Mouse (Mus musculus) liver, postnatal 0 days (tissue): Measurements from ENCODE around the gene Ubtf. TPM values are rescaled to one million over a fixed set of nuclear protein-coding genes. Genes with fewer than 3 reads are reported as not detected.
"Not testable (repeated sequence)": the region's sequence is repeated elsewhere in the genome, so short reads cannot be mapped to it uniquely, and the experiment has no call there.

Experiments used
- ATAC-seq: fragments of 200-750 bp; cut with Nextera tagmentation; 2 replicates; pipeline ENCODE4 v1.8.0; 2017; ENCODE audit warnings: mild to moderate bottlenecking, moderate library complexity
- DNase-seq: peaks from one replicate; pipeline ENCODE4 v3.0.0-alpha.2; 2016
- H3K27ac ChIP-seq: fragments of 300-500 bp; sonication (generic); 2 replicates; pipeline ENCODE4 v1.5.1; 2014; ENCODE audit warnings: antibody characterized with exemption, moderate library complexity, mild to moderate bottlenecking, low read depth
- H3K27me3 ChIP-seq: fragments of 300-500 bp; sonication (generic); 2 replicates; pipeline ENCODE4 v1.6.1; 2014; ENCODE audit warnings: low read length, control low read depth, mixed read lengths; ENCODE audit not compliant: insufficient read depth
- H3K36me3 ChIP-seq: fragments of 300-500 bp; sonication (generic); replicated peaks from 2 replicates; pipeline ENCODE4 v1.6.1; 2014; ENCODE audit warnings: mild to moderate bottlenecking, control low read depth, low read length, moderate library complexity, mixed read lengths; ENCODE audit not compliant: insufficient read depth
- H3K4me1 ChIP-seq: fragments of 300-500 bp; sonication (generic); 2 replicates; pipeline ENCODE4 v1.6.1; 2014; ENCODE audit warnings: antibody characterized with exemption, mild to moderate bottlenecking, control low read depth; ENCODE audit not compliant: insufficient read depth
- H3K4me2 ChIP-seq: fragments of 300-500 bp; sonication (generic); 2 replicates; pipeline ENCODE4 v1.6.1; 2014; ENCODE audit warnings: low read depth, mild to moderate bottlenecking, low read length, moderate library complexity, mixed read lengths
- H3K4me3 ChIP-seq: fragments of 300-500 bp; sonication (generic); 2 replicates; pipeline ENCODE4 v1.5.1; 2014; ENCODE audit warnings: low read depth, low read length
- H3K9ac ChIP-seq: fragments of 300-500 bp; sonication (generic); replicated peaks from 2 replicates; pipeline ENCODE4 v1.6.1; 2014; ENCODE audit warnings: mild to moderate bottlenecking, moderate library complexity
- H3K9me3 ChIP-seq: fragments of 300-500 bp; sonication (generic); 2 replicates; pipeline ENCODE4 v1.6.1; 2016; ENCODE audit warnings: mild to moderate bottlenecking, control low read depth, low read length, mixed read lengths
- CTCF ChIP-seq: sonication (generic); IDR thresholded peaks from 2 replicates; pipeline ENCODE4 v1.5.1; 2016; ENCODE audit warnings: antibody characterized with exemption, low read depth
- EP300 ChIP-seq: IDR thresholded peaks from 2 replicates; pipeline ENCODE4 v1.6.1; 2016; ENCODE audit warnings: antibody characterized with exemption, low read depth, mild to moderate bottlenecking
- WGBS: fragments of 180-500 bp; shearing (Covaris S2); extraction: QIAGEN DNeasy Blood & Tissue Kit; methylation state at CpG from one replicate; pipeline ENCODE4 v1.1.7; 2014; ENCODE audit not compliant: insufficient replicate concordance; 5-methylcytosine and 5-hydroxymethylcytosine counted together
- polyA plus RNA-seq: library from polyadenylated mRNA; unstranded; fragments of >200 nt; fragmentation: Nextera tagmentation; extraction: Ambion mirVana; gene quantifications from 2 replicates; pipeline ENCODE4 v1.2.1, GENCODE M21; 2015

Ubtf gene
- polyA plus RNA-seq = 32.4 and 32.5 TPM in 2 replicates

GRCm38 (mm10) chr11:102319410-102319792 is at the start of gene Ubtf:
Ubtf (minus strand) TSS chr11:102319742.
- Histone ChIP-seq H3K4me1 (peaks cover 25% of the 10 kb centered on the region), H3K27ac (peak within 1 kb of the TSS; percentile 99), H3K4me3 (peak within 1 kb of the TSS; percentile 88), H3K9me3 (no peaks in the 10 kb centered on the region), H3K27me3 (no peaks in the 10 kb centered on the region), H3K36me3 (peaks cover 14% of the 10 kb centered on the region), H3K9ac (peak within 1 kb of the TSS; percentile 100), H3K4me2 (peak within 1 kb of the TSS; percentile 95)
- DNase-seq (peak; percentile 82), ATAC-seq (peak; percentile 6; the same call in 1 of the 2 replicates)
- TF ChIP-seq CTCF = no peak
- 1% methylated on average over 25 of the region's 25 CpGs for WGBS

GRCm38 (mm10) chr11:102369263-102369662 is 49.7 kb upstream of the Ubtf start:
- TF ChIP-seq CTCF (no peak), EP300 (no peak)
- DNase-seq = no peak

GRCm38 (mm10) chr11:102368347-102368746 is 48.8 kb upstream of the Ubtf start:
- H3K9me3 ChIP-seq = no peaks in the 10 kb centered on the region
- peak overlapping the region; percentile 55 for H3K27ac ChIP-seq
- H3K4me1 ChIP-seq = peaks cover 41% of the 10 kb centered on the region
- no peak overlapping the region for H3K4me3 ChIP-seq
- peaks cover 6% of the 10 kb centered on the region for H3K27me3 ChIP-seq
- H3K4me2 ChIP-seq = peak overlapping the region; percentile 35; the same call in 1 of the 2 replicates
- TF ChIP-seq CTCF (no peak), EP300 (peak; percentile 87)
- peak overlapping the region; percentile 43 for H3K9ac ChIP-seq
- ATAC-seq (no peak), DNase-seq (peak; percentile 14)
- H3K36me3 ChIP-seq = no peaks in the 10 kb centered on the region
- 52% methylated on average over 5 of the region's 5 CpGs for WGBS

More at GRCm38 (mm10) chr11:102369263-102369662, 49.7 kb upstream of the Ubtf start:
- Histone ChIP-seq H3K36me3 (no peaks in the 10 kb centered on the region), H3K9me3 (no peaks in the 10 kb centered on the region), H3K27me3 (peaks cover 6% of the 10 kb centered on the region), H3K27ac (peak overlapping the region; percentile 55), H3K4me2 (no peak overlapping the region), H3K9ac (peak overlapping the region; percentile 43), H3K4me1 (peaks cover 41% of the 10 kb centered on the region), H3K4me3 (no peak overlapping the region)
- no peak for ATAC-seq
- 74% methylated on average over 4 of the region's 4 CpGs for WGBS

GRCm38 (mm10) chr11:102367504-102368280 is 48.1 kb upstream of the Ubtf start:
- WGBS = 73% methylated on average over 9 of the region's 9 CpGs
- no peak overlapping the region for H3K4me2 ChIP-seq
- no peaks in the 10 kb centered on the region for H3K9me3 ChIP-seq
- DNase-seq (no peak), ATAC-seq (no peak)
- H3K27ac ChIP-seq = peak overlapping the region; percentile 55
- H3K9ac ChIP-seq = peak overlapping the region; percentile 43
- H3K36me3 ChIP-seq = peaks cover 3% of the 10 kb centered on the region; the same call in 1 of the 2 replicates
- H3K27me3 ChIP-seq = peaks cover 3% of the 10 kb centered on the region
- no peak overlapping the region for H3K4me3 ChIP-seq
- TF ChIP-seq EP300 (no peak), CTCF (no peak)
- peaks cover 40% of the 10 kb centered on the region for H3K4me1 ChIP-seq

GRCm38 (mm10) chr11:102366103-102366502 is 46.6 kb upstream of the Ubtf start, which contains the start of gene Slc4a1:
Slc4a1 (minus strand) TSS chr11:102366203.
- H3K4me3 ChIP-seq = peak within 1 kb of the TSS; percentile 66

GRCm38 (mm10) chr11:102365699-102366098 is 46.2 kb upstream of the Ubtf start:
- Histone ChIP-seq H3K36me3 (peaks cover 22% of the 10 kb centered on the region), H3K4me1 (peaks cover 34% of the 10 kb centered on the region), H3K9me3 (no peaks in the 10 kb centered on the region), H3K9ac (peak overlapping the region; percentile 93), H3K27me3 (peaks cover 3% of the 10 kb centered on the region; the same call in 1 of the 2 replicates), H3K4me2 (peak overlapping the region; percentile 61), H3K27ac (peak overlapping the region; percentile 95), H3K4me3 (peak overlapping the region; percentile 66)
- no peak for TF ChIP-seq CTCF
- 0 out of 2 replicates have a peak, but pooled peaks have one; percentile 15 for TF ChIP-seq EP300
- WGBS = 61% methylated on average over 4 of the region's 4 CpGs
- ATAC-seq = no peak
- peak; percentile 34 for DNase-seq

More at GRCm38 (mm10) chr11:102366103-102366502, 46.6 kb upstream of the Ubtf start, which contains the start of gene Slc4a1:
- Histone ChIP-seq H3K4me2 (peak within 1 kb of the TSS; percentile 61), H3K9ac (peak within 1 kb of the TSS; percentile 93), H3K4me1 (peaks cover 34% of the 10 kb centered on the region), H3K27ac (peak within 1 kb of the TSS; percentile 95), H3K36me3 (peaks cover 18% of the 10 kb centered on the region)
- ATAC-seq, DNase-seq, H3K27me3 ChIP-seq, H3K9me3 ChIP-seq: not testable (repeated sequence)
- 80% methylated on average over 8 of the region's 8 CpGs for WGBS
